Mouse (Mus musculus) heart, postnatal 10 days (tissue): ENCODE measurements around the gene Rbms1. TPM values are rescaled to one million over a fixed set of nuclear protein-coding genes. Genes with fewer than 3 reads are reported as not detected.

Experiments used
- DNase-seq, 2 experiments: peaks; one replicate each; pipeline ENCODE4 v3.0.0; 2021
- intact Hi-C: fragments of 180-260 bp; cut with DNase I; formaldehyde crosslinking; loops from one replicate; pipeline ENCODE4 v1.15.1; 2025
- total RNA-seq, 2 experiments: library from RNA; stranded (reverse); gene quantifications; 2 replicates each; pipeline ENCODE4 v1.2.3; 2021

Gene Rbms1
- total RNA-seq, 2 experiments from 2014 or later, result 87.5 to 89.3 TPM

- intact Hi-C loops, result loop anchor here (5.0 kb wide), 1 partner anchor 40 kb away; the partner anchor contains the start of gene Rbms1
- DNase-seq, result peak; percentile 67 to 69
These were observed 40.6 kb downstream of the Rbms1 start for GRCm38 (mm10) chr2:60922351-60922750.

- intact Hi-C loops, result loop anchor here (5.0 kb wide), 1 partner anchor 42 kb away; the partner anchor contains the start of gene Rbms1
- no peak for DNase-seq
These were observed 42.9 kb downstream of the Rbms1 start for GRCm38 (mm10) chr2:60920076-60920475.

- DNase-seq, result no peak
- intact Hi-C loops, result no loop called here
These were observed 44.6 kb downstream of the Rbms1 start for GRCm38 (mm10) chr2:60918401-60918800.

GRCm38 (mm10) chr2:60914524-60915280 is 48.3 kb downstream of the Rbms1 start:
- intact Hi-C loops, result no loop called here
- DNase-seq, result no peak

GRCm38 (mm10) chr2:60913281-60913680 is 49.7 kb downstream of the Rbms1 start:
- intact Hi-C loops, result no loop called here

GRCm38 (mm10) chr2:60911716-60912115 is 51.3 kb downstream of the Rbms1 start:
- DNase-seq, result no peak
- intact Hi-C loops, result no loop called here

More at GRCm38 (mm10) chr2:60913281-60913680, 49.7 kb downstream of the Rbms1 start:
- DNase-seq, result no peak

GRCm38 (mm10) chr2:60910820-60911219 is 52.2 kb downstream of the Rbms1 start:
- DNase-seq, result peak; percentile 90 to 91

GRCm38 (mm10) chr2:60908551-60908950 is 54.4 kb downstream of the Rbms1 start:
- intact Hi-C loops, result loop anchor here (5.0 kb wide), 1 partner anchor 544 kb away; no protein-coding TSS in a partner anchor

More at GRCm38 (mm10) chr2:60910820-60911219, 52.2 kb downstream of the Rbms1 start:
- intact Hi-C loops, result no loop called here

GRCm38 (mm10) chr2:60908116-60908515 is 54.9 kb downstream of the Rbms1 start:
- no peak for DNase-seq
- intact Hi-C loops, result loop anchor here (5.0 kb wide), 1 partner anchor 544 kb away; no protein-coding TSS in a partner anchor

More at GRCm38 (mm10) chr2:60908551-60908950, 54.4 kb downstream of the Rbms1 start:
- DNase-seq, result no peak

- intact Hi-C loops, result loop anchor here (1.0 to 5.0 kb wide), 3 partner anchors 58 to 547 kb away; partner anchors contain the start of gene Rbms1
- DNase-seq, result no peak
These were observed 57.7 kb downstream of the Rbms1 start for GRCm38 (mm10) chr2:60905283-60905682.

GRCm38 (mm10) chr2:60904141-60904540 is 58.9 kb downstream of the Rbms1 start:
- intact Hi-C loops, result loop anchor here (2.0 kb wide), 1 partner anchor 59 kb away; the partner anchor contains the start of gene Rbms1
- DNase-seq, result no peak

GRCm38 (mm10) chr2:60903535-60903934 is 59.5 kb downstream of the Rbms1 start:
- DNase-seq, result no peak
- intact Hi-C loops, result no loop called here

- intact Hi-C loops, result no loop called here
- peak in 1 of 2 experiments; percentile 49 for DNase-seq
These were observed 60.4 kb downstream of the Rbms1 start for GRCm38 (mm10) chr2:60902446-60903137.

- intact Hi-C loops, result no loop called here
- DNase-seq, result peak; percentile 73 to 79
These were observed 61.5 kb downstream of the Rbms1 start for GRCm38 (mm10) chr2:60901511-60901951.

- intact Hi-C loops, result no loop called here
- DNase-seq, result no peak
These were observed 62.0 kb downstream of the Rbms1 start for GRCm38 (mm10) chr2:60901013-60901412.

- intact Hi-C loops, result no loop called here
- DNase-seq, result no peak
These were observed 70.0 kb downstream of the Rbms1 start for GRCm38 (mm10) chr2:60893042-60893441.

- peak in 1 of 2 experiments; percentile 47 for DNase-seq
- intact Hi-C loops, result loop anchor here (2.0 to 5.0 kb wide), 2 partner anchors 15 to 72 kb away; no protein-coding TSS in a partner anchor
These were observed 79.1 kb downstream of the Rbms1 start for GRCm38 (mm10) chr2:60883931-60884330.

- no peak for DNase-seq
- intact Hi-C loops, result loop anchor here (2.0 to 5.0 kb wide), 2 partner anchors 16 to 71 kb away; no protein-coding TSS in a partner anchor
These were observed 80.0 kb downstream of the Rbms1 start for GRCm38 (mm10) chr2:60883043-60883365.

- peak in 1 of 2 experiments; percentile 36 for DNase-seq
- intact Hi-C loops, result loop anchor here (2.0 to 5.0 kb wide), 2 partner anchors 16 to 70 kb away; no protein-coding TSS in a partner anchor
These were observed 80.6 kb downstream of the Rbms1 start for GRCm38 (mm10) chr2:60882202-60883042.

- DNase-seq, result no peak
- intact Hi-C loops, result loop anchor here (2.0 to 5.0 kb wide), 3 partner anchors 17 to 81 kb away; partner anchors contain the start of gene Rbms1
These were observed 81.4 kb downstream of the Rbms1 start for GRCm38 (mm10) chr2:60881571-60882041.
